Mouse (Mus musculus) hindbrain, embryonic 12.5 days (tissue): ENCODE measurements around the gene Slc18a2. TPM values are rescaled to one million over a fixed set of nuclear protein-coding genes. Genes with fewer than 3 reads are reported as not detected.

Experiments used
- ATAC-seq: fragments of 200-750 bp; cut with Nextera tagmentation; 2 replicates; pipeline ENCODE4 v1.8.0; 2017; ENCODE audit warnings: moderate TSS enrichment; ENCODE audit not compliant: low FRiP score
- H3K27ac ChIP-seq: fragments of 300-500 bp; sonication (generic); 2 replicates; pipeline ENCODE4 v1.5.1; 2016; ENCODE audit warnings: mild to moderate bottlenecking
- H3K27me3 ChIP-seq: fragments of 300-500 bp; sonication (generic); 2 replicates; pipeline ENCODE4 v1.6.1; 2016; ENCODE audit warnings: mild to moderate bottlenecking
- H3K36me3 ChIP-seq: fragments of 300-500 bp; sonication (generic); 2 replicates; pipeline ENCODE4 v1.6.1; 2016; ENCODE audit warnings: mild to moderate bottlenecking
- H3K4me1 ChIP-seq: fragments of 300-500 bp; sonication (generic); 2 replicates; pipeline ENCODE4 v1.6.1; 2016
- H3K4me2 ChIP-seq: fragments of 300-500 bp; sonication (generic); replicated peaks from 2 replicates; pipeline ENCODE4 v1.6.1; 2016; ENCODE audit warnings: mild to moderate bottlenecking
- H3K4me3 ChIP-seq: fragments of 300-500 bp; sonication (generic); 2 replicates; pipeline ENCODE4 v1.5.1; 2016; ENCODE audit warnings: mild to moderate bottlenecking
- H3K9ac ChIP-seq: fragments of 300-500 bp; sonication (generic); 2 replicates; pipeline ENCODE4 v1.6.1; 2016; ENCODE audit warnings: mild to moderate bottlenecking, moderate library complexity
- H3K9me3 ChIP-seq: fragments of 300-500 bp; sonication (generic); replicated peaks from 2 replicates; pipeline ENCODE4 v1.6.1; 2016; ENCODE audit warnings: mild to moderate bottlenecking
- WGBS: fragments of 180-500 bp; shearing (Covaris S2); methylation state at CpG from one replicate; pipeline ENCODE4 v1.1.7; 2016; 5-methylcytosine and 5-hydroxymethylcytosine counted together
- polyA plus RNA-seq: library from polyadenylated mRNA; unstranded; fragments of >200 nt; fragmentation: Nextera tagmentation; extraction: Ambion mirVana; gene quantifications from 2 replicates; pipeline ENCODE4 v1.2.1, GENCODE M21; 2016

Slc18a2 gene
- polyA plus RNA-seq, 1 experiment from 2014 or later = 17.9 TPM

DNA sequence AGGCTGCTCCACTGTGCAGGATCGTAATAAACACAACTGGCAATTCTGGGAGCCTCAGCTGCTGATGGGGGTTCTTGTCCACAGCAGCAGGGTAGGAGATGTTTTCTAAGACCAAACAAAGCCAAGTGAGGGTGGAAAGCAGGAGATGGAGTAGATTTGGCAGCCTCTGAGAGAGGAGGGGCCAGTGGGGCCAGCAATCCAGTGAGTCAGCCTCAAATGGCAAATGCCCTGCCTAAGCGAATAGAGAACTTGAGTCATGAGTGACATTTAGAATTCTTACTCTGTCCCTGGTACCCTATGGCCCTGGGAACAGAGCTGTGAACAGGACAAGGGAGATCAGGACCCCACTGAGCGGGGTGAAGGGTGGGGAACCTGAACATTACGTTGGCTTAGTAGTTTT is 12.6 kb upstream of the Slc18a2 start:
- H3K9ac ChIP-seq = no peak overlapping the region
- no peaks in the 10 kb centered on the region for H3K36me3 ChIP-seq
- WGBS = 84% methylated on average over 4 of the region's 4 CpGs
- no peak overlapping the region for H3K4me2 ChIP-seq
- H3K4me1 ChIP-seq = peaks cover 3% of the 10 kb centered on the region; the same call in 1 of the 2 replicates
- no peaks in the 10 kb centered on the region for H3K27me3 ChIP-seq
- H3K9me3 ChIP-seq = no peaks in the 10 kb centered on the region
- no peak overlapping the region for H3K27ac ChIP-seq
- no peak for ATAC-seq
- H3K4me3 ChIP-seq = no peak overlapping the region

GRCm38 (mm10) chr19:59248553-59249286 is 12.0 kb upstream of the Slc18a2 start:
- H3K27me3 ChIP-seq = no peaks in the 10 kb centered on the region
- no peaks in the 10 kb centered on the region for H3K9me3 ChIP-seq
- WGBS = 76% methylated on average over 11 of the region's 11 CpGs
- no peak overlapping the region for H3K9ac ChIP-seq
- no peak for ATAC-seq
- no peak overlapping the region for H3K4me2 ChIP-seq
- H3K27ac ChIP-seq = no peak overlapping the region
- H3K4me3 ChIP-seq = no peak overlapping the region
- peaks cover 3% of the 10 kb centered on the region; the same call in 1 of the 2 replicates for H3K4me1 ChIP-seq
- no peaks in the 10 kb centered on the region for H3K36me3 ChIP-seq

- no peak for ATAC-seq
- Histone ChIP-seq H3K9ac (no peak overlapping the region), H3K4me3 (no peak overlapping the region), H3K27me3 (no peaks in the 10 kb centered on the region), H3K27ac (no peak overlapping the region), H3K36me3 (no peaks in the 10 kb centered on the region), H3K4me2 (no peak overlapping the region), H3K4me1 (no peaks in the 10 kb centered on the region), H3K9me3 (peaks cover 4% of the 10 kb centered on the region; the same call in 1 of the 2 replicates)
- 70% methylated on average over 2 of the region's 2 CpGs for WGBS
Measured at GRCm38 (mm10) chr19:59252651-59253050, 8.0 kb upstream of the Slc18a2 start.

DNA sequence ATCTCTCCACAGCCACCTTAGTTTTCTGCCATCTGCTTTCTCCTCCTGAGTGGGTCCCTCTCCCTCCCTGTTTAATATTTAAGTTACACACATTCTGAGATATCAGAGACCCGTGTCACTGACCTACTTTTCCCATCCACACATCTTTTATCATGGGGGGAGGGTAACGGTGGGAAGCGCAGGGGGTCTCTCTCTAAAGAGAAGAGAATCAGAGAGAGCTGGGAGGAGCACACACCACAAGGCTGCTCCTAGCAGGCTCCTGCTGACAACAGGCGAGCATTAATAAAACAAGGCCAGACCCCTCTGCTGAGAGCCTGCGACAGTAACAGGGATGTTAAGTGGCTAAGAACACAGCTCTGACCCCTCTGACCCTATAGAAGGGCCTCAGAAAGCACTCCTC is 1.1 kb upstream of the Slc18a2 start:
- Histone ChIP-seq H3K9ac (peak overlapping the region; percentile 32; the same call in 1 of the 2 replicates), H3K27me3 (peaks cover 38% of the 10 kb centered on the region)
- WGBS = 24% methylated on average over 5 of the region's 5 CpGs

DNA sequence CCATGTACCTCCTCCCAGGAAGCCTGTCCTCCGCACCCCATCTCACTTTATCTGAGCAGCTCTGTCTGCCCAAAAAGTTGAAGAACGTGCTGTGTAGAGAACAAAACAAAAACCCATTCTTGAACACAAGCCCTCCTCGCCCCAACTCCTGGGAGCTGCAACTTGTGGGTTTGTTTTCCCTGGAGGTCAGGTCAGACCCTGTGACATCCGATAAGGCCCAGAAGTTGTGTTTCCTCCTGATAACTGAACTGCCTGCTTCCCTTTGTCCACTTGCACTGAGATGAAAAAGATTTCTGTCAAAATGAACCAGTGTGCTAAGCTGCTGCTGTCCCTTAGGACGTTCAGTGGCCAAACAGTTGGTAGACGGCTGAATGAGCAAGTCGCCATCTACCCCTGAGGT is 908 bp downstream of the Slc18a2 start:
- no peak overlapping the region for H3K27ac ChIP-seq
- WGBS = 42% methylated on average over 7 of the region's 7 CpGs
- peaks cover 38% of the 10 kb centered on the region for H3K27me3 ChIP-seq
- peaks cover 33% of the 10 kb centered on the region for H3K4me1 ChIP-seq
- peaks cover 4% of the 10 kb centered on the region; the same call in 1 of the 2 replicates for H3K9me3 ChIP-seq
- no peaks in the 10 kb centered on the region for H3K36me3 ChIP-seq
- ATAC-seq = no peak
- no peak overlapping the region for H3K9ac ChIP-seq
- peak overlapping the region; percentile 68 for H3K4me2 ChIP-seq
- H3K4me3 ChIP-seq = peak overlapping the region; percentile 46

More for the DNA sequence above, 1.1 kb upstream of the Slc18a2 start:
- no peak overlapping the region for H3K4me3 ChIP-seq
- H3K4me2 ChIP-seq = no peak overlapping the region
- H3K27ac ChIP-seq = no peak overlapping the region
- peaks cover 21% of the 10 kb centered on the region for H3K4me1 ChIP-seq
- ATAC-seq = no peak
- H3K9me3 ChIP-seq = peaks cover 4% of the 10 kb centered on the region; the same call in 1 of the 2 replicates
- H3K36me3 ChIP-seq = no peaks in the 10 kb centered on the region

DNA sequence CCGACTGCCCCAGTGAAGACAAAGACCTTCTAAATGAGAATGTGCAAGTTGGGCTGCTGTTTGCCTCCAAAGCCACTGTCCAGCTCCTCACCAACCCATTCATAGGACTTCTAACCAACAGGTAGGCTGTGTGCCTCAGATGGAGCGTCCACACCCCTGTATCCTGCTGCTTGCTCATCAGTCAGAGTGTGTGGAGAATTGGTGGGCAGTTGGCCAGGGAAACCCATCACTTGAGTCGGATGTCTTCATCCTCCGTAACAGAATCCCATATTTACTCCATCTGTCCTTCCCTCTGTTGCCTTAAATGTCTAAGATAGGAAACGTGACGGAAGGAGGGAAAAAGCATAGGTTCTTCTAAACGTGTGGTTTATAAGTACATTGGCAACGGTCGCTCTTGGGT is 2.5 kb downstream of the Slc18a2 start:
- 91% methylated on average over 9 of the region's 9 CpGs for WGBS
- no peaks in the 10 kb centered on the region for H3K9me3 ChIP-seq
- ATAC-seq = no peak
- no peak overlapping the region for H3K4me2 ChIP-seq
- no peak overlapping the region for H3K4me3 ChIP-seq
- peaks cover 48% of the 10 kb centered on the region for H3K4me1 ChIP-seq
- H3K36me3 ChIP-seq = no peaks in the 10 kb centered on the region
- no peak overlapping the region for H3K9ac ChIP-seq
- H3K27ac ChIP-seq = no peak overlapping the region
- peaks cover 38% of the 10 kb centered on the region for H3K27me3 ChIP-seq

GRCm38 (mm10) chr19:59264838-59265532 is 4.3 kb downstream of the Slc18a2 start:
- WGBS = 60% methylated on average over 9 of the region's 9 CpGs
- H3K27ac ChIP-seq = no peak overlapping the region
- H3K36me3 ChIP-seq = no peaks in the 10 kb centered on the region
- peaks cover 33% of the 10 kb centered on the region for H3K27me3 ChIP-seq
- ATAC-seq = no peak
- no peak overlapping the region for H3K4me3 ChIP-seq
- no peak overlapping the region for H3K4me2 ChIP-seq
- peaks cover 43% of the 10 kb centered on the region for H3K4me1 ChIP-seq
- 0 out of 2 replicates have a peak overlapping the region, but pooled peaks have one; percentile 13 for H3K9ac ChIP-seq
- H3K9me3 ChIP-seq = no peaks in the 10 kb centered on the region

- no peaks in the 10 kb centered on the region for H3K9me3 ChIP-seq
- no peaks in the 10 kb centered on the region for H3K36me3 ChIP-seq
- H3K4me2 ChIP-seq = no peak overlapping the region
- H3K4me1 ChIP-seq = peaks cover 35% of the 10 kb centered on the region
- 51% methylated on average over 6 of the region's 6 CpGs for WGBS
- H3K4me3 ChIP-seq = no peak overlapping the region
- H3K27ac ChIP-seq = no peak overlapping the region
- H3K9ac ChIP-seq = no peak overlapping the region
- peaks cover 29% of the 10 kb centered on the region for H3K27me3 ChIP-seq
- ATAC-seq = no peak
Measured at GRCm38 (mm10) chr19:59265907-59266306, 5.2 kb downstream of the Slc18a2 start.

DNA sequence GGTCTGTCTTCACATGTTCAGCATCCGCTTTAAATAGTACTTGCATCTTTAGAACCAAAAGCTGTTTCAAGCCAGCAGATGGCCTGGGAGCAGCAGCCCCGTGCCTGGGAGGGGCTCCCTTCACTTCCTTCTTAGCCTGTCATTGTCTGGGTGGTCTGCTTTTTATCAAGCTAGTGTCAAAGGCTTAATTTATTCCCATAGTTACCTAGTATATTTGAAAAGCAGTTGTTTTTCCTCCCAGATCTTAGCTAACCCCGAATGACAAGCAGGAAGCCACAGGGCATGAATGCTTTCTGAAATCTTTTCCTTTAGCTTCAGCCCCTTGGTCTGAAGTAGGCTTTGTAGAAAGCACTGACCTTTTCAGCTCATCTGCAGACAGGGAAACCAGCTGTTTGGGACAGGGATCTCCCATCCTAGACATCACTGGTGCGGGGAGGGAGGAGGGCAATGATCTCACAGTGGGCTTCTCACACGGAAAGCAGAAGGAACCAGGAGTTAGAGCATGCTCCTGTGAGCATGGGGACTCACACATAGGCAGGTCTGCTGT is 6.8 kb downstream of the Slc18a2 start:
- Histone ChIP-seq H3K4me3 (no peak overlapping the region), H3K9ac (no peak overlapping the region), H3K27me3 (peaks cover 14% of the 10 kb centered on the region), H3K4me2 (no peak overlapping the region), H3K9me3 (no peaks in the 10 kb centered on the region), H3K27ac (peak overlapping the region; percentile 42), H3K36me3 (no peaks in the 10 kb centered on the region), H3K4me1 (peaks cover 28% of the 10 kb centered on the region)
- ATAC-seq = peak; percentile 67; the same call in 1 of the 2 replicates
- 12% methylated on average over 5 of the region's 5 CpGs for WGBS

GRCm38 (mm10) chr19:59273190-59273589 is 12.5 kb downstream of the Slc18a2 start:
- Histone ChIP-seq H3K36me3 (no peaks in the 10 kb centered on the region), H3K9me3 (no peaks in the 10 kb centered on the region), H3K27me3 (no peaks in the 10 kb centered on the region), H3K4me3 (no peak overlapping the region), H3K9ac (no peak overlapping the region), H3K27ac (no peak overlapping the region), H3K4me2 (no peak overlapping the region), H3K4me1 (peaks cover 5% of the 10 kb centered on the region; the same call in 1 of the 2 replicates)
- no peak for ATAC-seq
- 89% methylated on average over 7 of the region's 7 CpGs for WGBS

DNA sequence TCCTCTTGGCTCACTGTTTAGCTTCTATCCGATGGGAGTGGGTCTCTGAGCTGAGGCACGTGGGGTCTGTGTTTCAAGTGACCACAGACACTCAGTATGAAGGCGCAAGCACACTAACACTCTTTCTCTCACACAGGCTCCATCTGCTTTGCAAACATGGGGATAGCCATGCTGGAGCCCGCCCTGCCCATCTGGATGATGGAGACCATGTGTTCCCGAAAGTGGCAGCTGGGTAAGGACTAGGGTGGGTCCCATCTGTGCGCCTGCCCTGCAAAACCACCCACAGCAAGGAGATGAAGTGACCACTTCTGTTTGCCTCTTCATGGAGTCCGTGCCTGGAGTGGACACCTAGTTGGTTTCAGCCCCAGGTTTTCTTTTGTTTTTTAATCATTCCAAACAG is 15.7 kb downstream of the Slc18a2 start:
- ATAC-seq = no peak
- H3K9me3 ChIP-seq = no peaks in the 10 kb centered on the region
- H3K4me3 ChIP-seq = no peak overlapping the region
- H3K27ac ChIP-seq = no peak overlapping the region
- H3K4me1 ChIP-seq = peaks cover 5% of the 10 kb centered on the region; the same call in 1 of the 2 replicates
- no peak overlapping the region for H3K4me2 ChIP-seq
- no peaks in the 10 kb centered on the region for H3K27me3 ChIP-seq
- WGBS = 78% methylated on average over 7 of the region's 7 CpGs
- no peaks in the 10 kb centered on the region for H3K36me3 ChIP-seq
- H3K9ac ChIP-seq = no peak overlapping the region

DNA sequence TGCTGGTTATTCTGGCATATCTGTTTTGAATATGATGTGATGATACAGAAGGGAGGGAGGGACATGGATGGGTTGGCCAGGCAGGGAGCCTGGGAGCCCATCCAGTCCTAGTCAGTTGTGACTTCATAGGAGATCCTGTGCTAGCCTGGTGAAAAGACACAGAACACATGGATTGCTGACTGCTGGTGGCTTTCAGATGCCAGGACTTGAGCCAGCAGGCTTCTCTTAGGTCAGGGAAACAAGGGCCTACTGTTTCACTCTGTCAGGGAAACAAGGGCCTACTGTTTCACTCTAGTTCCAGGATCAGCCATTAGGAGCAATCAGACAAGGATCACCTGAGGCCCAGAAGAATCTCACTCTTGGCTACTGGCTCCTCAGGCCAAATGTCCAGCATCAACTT is 20.1 kb downstream of the Slc18a2 start:
- no peaks in the 10 kb centered on the region for H3K9me3 ChIP-seq
- peaks cover 5% of the 10 kb centered on the region; the same call in 1 of the 2 replicates for H3K4me1 ChIP-seq
- no peaks in the 10 kb centered on the region for H3K27me3 ChIP-seq
- no peaks in the 10 kb centered on the region for H3K36me3 ChIP-seq
- H3K9ac ChIP-seq = no peak overlapping the region
- H3K4me2 ChIP-seq = no peak overlapping the region
- H3K4me3 ChIP-seq = no peak overlapping the region
- no peak overlapping the region for H3K27ac ChIP-seq
- no peak for ATAC-seq
